Mouse (Mus musculus): ENCODE data around the gene Lrpprc.

Lrpprc gene

GRCm38 (mm10) chr17:84665053-84665452 is 125.5 kb downstream of the Lrpprc start:
- no peak for DNase-seq

- DNase-seq, result no peak
These were observed 131.6 kb downstream of the Lrpprc start for GRCm38 (mm10) chr17:84658951-84659350.

- DNase-seq, result no peak
These were observed 132.4 kb downstream of the Lrpprc start for GRCm38 (mm10) chr17:84658195-84658594.

DNA sequence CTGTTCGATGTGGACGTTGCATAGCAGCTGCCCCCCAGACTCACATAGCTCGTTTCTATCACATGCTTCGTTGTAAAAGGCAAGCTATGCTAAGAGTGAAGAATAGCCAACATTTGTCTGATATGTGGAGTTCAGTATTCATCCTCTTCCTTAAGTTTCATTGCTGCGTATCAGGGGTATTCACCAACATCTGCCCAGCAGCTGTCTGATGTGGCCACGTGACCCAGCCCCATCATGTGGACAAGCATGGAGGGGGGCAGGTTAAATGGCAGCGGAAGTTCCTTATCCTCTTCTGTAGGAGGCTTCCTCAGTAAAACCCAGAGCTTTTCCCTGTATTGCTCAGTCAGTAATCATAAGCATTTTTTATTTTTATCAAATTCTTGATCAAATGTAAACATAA is 132.8 kb downstream of the Lrpprc start:
- DNase-seq, result no peak

GRCm38 (mm10) chr17:84657422-84657732 is 133.2 kb downstream of the Lrpprc start:
- no peak for DNase-seq

- no peak for DNase-seq
These were observed 133.8 kb downstream of the Lrpprc start for GRCm38 (mm10) chr17:84656653-84657421.

GRCm38 (mm10) chr17:84656205-84656604 is 134.4 kb downstream of the Lrpprc start:
- DNase-seq, result no peak
